Mouse (Mus musculus): ENCODE data around the gene C1ql1.
A peak's percentile ranks its signal among the peaks of the same experiment; 100 is the strongest.
"Not testable (repeated sequence)": the region's sequence is repeated elsewhere in the genome, so short reads cannot be mapped to it uniquely, and the experiment has no call there.

The C1ql1 gene

DNA sequence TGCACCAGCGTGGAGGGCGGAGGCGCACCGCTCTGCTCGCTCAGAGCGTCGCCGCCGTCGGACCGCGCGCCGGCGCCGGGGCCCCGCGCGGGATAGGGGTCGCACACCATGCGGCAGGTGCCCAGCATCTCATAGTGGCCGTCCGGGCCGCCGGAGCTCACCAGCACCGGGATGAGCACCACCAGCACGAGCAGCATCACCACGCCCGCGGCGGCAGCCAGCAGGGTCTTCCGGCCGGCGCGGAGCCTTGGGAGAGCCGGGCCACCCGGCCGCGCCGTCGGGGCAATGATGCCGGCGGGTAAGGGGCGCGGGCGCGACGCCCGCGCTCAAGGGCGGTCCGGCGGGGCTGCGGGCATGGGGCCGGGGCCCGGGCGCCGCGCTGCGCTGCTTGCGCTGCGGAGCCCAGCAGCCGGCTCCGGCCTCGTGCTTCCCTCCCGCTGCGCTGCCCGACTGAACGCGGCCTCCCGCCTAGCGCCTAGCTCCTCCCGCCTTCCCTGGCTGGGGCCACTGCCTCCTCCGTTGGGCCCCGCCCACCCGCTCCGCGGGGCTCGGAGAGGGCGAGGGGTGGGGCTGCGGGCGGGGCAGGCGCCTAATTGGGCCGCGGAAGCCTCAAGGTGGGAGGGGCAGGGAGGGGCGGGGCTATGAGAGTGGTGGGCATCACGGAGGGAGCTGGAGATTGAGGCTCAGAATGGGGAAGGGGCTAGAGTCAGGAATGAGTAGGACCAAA is at the start of gene C1ql1:
Gene C1ql1 (minus strand): TSS at position 424 of the 727 bp plus-strand sequence.
- peak; percentile 34 for DNase-seq

DNA sequence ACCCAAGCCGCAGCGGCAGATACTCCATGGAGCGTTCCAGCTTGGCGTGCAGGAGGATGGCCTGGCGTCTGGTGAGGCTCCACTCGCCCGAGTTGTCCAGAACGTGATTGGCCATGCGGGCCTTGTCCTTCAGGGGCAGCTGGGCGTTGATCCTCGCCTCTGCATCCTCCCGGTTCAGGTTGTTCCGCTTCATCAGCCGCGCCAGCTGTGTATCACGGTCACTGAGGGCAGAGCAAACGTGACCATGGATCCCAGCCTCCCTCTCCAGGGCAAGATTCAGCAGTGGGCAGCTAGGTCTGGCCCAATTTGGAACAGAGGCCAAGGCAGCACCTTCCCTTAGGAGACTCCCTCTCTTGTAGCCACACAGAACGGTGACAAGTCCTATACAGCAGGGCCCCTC is 48.5 kb upstream of the C1ql1 start:
- DNase-seq: no peak

DNA sequence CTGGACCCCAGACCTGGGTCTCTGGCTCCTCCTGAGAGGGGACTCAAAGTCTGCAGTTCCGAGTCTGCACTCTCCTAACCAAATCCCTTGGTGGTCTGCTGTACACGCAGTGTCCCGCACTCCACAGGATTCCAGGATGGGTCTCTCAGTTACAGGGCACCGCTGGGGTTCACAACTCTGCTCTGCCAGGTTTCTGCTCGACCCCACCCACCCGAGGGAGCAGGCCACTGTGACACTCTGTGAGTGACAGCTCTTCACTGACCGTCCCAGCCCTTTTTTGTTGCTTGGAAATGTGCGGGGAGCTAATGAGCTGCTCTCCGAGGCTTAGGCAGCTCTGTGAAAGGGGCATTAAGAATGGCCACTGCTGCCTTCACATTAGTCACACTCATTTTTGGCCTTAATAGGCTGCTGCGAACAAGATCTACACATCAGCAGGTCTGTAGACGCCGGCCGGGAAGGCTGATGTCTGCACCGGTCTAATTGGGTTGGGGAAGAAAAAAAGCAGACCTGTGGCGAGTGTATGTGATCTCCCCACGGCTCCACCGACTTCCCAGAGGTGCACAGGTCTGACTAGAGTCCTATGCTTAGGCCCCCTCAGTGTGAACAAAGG is 47.0 kb upstream of the C1ql1 start:
- no peak for DNase-seq

DNA sequence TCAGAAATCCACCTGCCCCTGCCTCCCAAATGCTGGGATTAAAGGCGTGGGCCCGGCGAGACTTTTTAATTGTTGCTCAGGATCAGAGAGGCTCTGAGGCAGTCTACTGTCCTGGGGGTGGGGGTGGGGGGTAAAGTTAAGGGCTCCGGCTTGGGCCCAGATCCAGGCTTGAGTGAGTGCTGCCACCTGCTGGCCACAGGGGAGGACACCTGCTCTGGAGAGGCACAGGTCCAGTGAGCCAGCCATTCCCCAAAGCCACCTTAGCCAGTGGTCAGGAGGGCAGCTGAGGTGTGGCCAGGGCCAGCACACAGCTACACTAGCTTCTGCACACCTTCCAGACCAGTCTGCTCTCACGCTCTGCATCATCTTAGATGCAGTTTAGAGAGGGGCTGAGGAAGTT is 46.5 kb upstream of the C1ql1 start:
- peak; percentile 70 for DNase-seq

DNA sequence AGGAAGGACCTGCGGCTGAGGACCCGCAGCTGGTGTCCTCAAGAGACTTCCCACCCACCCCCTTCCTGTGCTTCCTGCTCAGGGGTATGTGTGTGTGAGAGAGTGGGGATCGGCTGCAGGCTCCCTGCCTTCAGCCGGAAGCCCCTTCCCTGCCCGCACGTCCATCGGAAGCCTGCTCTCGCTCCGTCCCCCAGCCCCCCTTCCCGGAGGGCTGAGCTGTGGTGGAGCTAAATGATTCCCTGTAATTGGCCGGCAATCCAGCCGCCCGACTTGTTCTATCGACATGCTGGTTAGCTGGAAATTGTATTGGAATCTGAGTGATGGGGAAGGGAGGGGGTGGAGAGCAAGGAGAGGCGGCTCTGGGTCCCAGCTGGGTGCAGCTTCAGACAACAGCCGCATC is 45.2 kb upstream of the C1ql1 start:
- DNase-seq: peak; percentile 27

DNA sequence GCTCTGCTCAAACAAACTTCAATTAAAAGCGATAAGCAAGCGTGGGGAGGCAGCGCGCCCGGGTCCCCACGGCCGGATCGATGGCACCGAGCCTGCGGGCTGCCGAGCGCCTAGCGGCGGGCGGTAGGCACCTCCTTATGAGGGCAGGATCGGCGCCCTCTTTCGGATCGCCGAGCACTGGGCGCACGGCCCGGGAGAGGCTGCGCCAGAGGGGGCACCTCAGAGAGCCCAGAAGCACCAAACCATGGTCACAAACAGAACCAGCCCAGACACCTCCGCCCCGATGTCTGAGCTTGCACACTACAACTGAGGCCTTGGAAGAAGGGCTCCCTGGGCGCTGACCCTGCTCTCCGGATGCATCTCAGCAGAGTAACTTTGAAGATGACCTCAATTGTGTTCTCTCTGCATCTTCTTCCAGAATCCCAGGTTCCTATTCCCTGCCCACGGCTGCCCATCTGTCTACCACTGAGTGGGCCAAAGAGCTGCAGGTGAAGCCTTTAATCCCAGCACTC is 43.7 kb upstream of the C1ql1 start:
- DNase-seq: peak; percentile 83

DNA sequence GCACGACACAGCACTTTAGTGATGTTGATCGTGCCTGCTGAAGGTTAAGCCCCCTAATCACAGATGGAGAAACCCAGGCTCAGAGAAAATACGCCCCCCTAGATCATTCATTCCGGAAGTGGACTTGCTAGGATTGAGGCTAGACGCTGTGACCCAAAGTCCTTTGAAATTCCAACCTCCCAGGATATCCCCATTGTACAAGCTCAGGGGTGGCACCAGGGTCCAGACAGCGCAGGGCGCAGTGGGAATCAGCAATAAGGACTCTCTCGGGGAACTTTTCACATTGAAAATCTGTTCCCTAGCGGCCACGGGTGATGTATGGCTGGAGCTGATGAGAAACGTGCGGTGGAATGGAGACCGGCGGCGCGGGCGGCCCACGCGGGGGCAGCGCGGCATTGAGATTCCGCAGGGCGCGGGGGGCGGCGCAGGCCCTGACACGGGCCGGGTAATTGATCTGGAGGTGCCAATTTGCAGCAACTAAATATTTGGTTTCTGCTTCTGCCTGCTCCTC is 43.2 kb upstream of the C1ql1 start:
- DNase-seq: no peak

DNA sequence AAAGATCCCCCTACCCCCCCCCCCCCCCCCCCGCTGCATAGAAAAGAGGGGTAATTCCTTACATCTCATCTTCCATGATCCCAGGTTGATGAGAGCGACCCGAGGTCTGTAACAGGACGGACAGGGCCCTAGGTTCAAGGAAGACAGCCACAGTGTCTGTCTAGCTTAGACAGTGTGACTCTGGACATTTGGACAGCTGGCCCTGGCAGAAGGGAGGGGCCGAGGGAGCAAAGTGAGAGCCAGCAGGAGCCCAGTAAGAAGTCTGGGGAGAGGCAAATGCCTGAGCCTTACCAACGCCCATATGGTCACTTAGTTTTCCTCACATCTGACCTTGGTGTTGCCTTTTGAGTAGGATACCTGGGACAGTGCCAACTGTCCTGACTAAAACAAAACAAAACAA is 38.7 kb upstream of the C1ql1 start:
- DNase-seq: no peak

DNA sequence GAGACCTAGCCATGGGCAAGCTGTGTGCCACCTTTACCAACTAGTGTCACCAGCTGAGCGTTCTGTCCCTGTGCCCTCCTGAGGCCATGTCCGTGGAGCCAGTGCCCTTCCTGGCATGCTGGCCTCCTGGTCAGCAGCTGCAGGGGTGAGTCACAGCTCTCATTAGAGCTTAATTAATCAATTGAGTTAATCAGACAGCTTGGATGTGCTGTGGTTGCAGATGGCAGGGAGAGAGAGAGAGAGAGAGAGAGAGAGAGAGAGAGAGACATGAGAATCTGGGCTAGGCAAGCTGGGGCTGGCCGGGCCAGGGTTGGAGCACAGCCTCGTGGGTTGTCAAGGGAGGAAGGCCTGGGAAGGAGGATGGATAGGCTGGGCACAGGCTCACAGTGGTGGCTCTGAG is 38.1 kb upstream of the C1ql1 start:
- no peak for DNase-seq

DNA sequence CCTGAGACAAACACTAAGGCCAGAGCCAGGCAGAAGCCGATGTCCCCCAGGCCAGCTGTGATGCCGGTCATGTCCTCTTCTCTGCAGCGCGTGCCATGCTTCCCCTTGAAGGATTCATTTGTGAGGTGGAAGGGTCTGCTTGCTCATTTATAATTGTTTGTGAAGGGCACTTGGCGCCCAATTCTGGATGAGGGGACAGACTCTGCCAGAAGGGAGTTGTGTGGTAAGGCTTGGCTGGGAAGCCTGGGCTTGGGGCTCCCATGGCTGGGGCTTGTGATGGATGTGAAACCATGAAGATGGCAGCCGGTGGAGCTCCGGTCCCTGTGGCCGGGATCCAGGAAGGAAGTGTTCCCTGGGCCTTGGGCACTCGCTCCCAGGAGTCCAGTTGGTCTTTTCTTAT is 37.6 kb upstream of the C1ql1 start:
- DNase-seq: no peak

DNA sequence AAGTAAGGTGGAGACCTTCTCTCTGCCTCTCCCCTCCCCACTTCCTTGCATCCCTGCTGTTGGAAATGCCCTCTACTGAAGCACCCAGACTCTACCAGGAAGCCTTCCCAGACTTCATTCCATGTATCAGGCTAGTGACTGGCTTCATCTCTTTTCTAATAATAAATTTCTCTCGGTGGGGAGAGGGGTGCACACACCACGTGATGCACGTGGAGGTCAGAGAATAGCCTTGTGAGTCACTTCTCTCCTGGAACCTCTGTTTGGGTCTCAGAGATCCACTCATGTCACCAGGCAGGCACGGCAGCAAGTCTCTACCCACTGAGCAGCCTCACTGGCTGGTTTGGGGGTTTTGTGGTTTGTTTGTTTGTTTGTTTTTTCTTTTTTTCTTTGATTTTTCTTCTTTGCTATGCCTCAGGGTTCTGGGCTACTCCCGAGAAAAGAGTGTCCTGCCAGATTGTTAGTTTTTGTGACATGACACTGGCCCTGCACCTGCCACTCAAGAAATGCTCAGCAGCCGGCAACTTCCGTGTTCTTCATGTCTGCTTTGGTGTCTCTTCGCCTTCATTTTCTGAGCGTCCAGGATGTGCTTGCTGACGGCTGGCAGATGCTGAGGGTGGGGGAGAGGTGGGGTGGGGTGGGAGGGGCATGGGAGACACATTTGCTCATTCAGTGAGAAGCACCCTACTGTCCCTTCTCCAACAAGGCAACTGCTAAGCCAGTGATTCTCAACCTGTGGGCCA is 34.8 kb upstream of the C1ql1 start:
- DNase-seq: no peak

DNA sequence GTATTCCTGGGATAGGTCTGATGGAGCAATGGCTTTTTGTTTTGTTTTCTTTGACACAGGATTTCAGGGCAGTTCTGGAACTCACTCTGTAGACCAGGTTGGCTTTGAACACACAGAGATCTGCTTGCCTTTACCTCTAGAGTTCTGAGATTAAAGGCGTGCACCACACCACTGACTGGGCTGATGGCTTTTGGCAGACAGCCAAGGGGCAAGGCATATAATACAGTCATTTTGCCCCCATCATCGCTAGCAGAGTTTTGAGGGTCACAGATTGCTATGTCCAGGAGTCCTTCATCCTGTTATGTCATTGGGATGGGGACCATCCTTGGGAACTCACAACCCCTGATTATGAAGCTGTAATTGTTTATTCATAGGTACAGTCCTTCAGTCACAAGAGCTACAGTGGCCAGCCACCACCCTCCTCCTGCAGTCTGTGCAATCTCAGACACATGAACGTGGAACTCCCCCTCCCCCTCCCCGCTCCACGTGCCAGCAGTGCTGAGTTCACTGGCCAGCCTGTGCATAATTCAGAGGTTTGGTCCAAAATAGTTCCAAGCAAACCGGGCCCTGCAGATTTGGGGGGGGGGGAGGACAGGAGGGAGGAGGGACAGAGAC is 31.7 kb upstream of the C1ql1 start:
- no peak for DNase-seq

DNA sequence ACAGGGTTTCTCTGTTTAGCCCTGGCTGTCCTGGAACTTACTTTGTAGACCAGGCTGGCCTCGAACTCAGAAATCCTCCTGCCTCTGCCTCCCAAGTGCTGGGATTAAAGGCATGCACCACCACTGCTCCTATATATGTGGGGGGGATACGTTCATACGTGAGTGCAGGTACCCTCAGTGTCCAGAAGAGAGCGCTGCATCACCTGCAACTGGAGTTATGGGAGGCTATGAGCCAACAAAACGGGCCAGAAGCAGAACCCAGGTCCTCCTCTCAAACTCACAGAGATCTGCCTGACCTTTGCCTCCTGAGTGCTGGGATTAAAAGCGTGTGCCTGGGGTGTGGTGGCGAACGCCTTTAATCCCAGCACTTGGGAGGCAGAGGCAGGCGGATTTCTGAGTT is 29.5 kb upstream of the C1ql1 start:
- not testable (repeated sequence) for DNase-seq

DNA sequence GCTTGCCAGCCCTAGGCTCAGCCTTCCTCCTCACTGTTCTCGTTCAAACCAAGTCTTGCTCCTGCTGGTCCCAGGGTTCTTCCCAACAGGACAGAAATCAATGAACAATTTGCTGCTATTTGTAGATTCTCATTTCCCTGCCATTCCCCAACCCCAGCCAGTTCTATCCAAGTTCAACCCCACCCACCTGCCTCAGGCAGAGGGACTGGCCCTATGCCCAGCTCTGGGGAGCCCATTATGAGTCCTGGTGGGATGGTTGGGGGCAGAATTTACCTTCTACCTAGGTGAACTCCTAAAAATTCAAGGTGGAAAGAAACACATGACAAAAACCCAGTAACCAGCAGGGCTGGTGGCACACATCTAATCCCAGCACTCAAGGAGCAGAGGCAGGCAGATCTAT is 25.8 kb upstream of the C1ql1 start:
- DNase-seq: no peak

DNA sequence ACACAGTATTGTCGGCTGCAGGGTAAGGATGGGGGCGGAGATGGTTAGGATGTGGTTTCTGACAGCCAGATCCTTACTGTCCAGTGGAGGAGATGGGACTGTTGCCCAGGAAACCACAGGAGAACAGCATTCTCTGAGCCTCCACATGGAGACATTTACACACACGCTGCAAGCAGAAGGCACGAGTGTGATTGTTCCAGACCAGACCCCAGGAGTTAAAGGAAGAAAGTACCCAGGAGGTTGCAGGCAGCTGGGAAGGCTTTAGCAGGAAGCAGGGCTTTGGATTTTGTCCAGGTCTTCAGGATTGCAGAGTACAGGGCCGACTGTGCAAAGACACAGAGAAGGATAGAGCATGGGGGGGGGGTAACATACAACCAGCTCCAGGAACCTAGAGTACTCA is 25.1 kb upstream of the C1ql1 start:
- DNase-seq: peak; percentile 42

DNA sequence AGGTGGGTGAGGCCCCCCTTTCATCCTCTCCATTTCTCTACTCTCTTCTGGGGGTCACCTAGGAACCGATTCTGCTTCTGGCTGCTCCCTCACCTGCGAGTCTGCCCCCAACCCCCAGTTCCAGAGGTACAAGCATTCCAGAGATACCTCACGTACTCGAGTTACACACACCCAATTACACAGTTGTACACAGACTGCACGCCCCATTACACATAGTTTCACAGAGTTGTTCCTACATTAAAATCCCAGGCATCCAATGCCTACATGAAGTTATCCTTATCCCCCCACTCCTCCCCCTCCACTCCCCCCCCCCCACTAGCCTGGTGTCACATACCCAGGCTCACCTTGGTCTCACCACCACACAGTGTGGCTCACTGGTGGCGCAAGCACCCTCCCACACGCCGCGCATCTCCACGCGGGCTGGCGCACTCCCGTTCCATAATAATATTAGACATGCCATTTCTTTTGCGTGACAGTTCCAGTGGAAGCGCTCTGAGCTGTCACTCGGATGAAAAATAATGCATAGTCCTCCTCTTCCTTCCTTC is 18.1 kb upstream of the C1ql1 start:
- no peak for DNase-seq

DNA sequence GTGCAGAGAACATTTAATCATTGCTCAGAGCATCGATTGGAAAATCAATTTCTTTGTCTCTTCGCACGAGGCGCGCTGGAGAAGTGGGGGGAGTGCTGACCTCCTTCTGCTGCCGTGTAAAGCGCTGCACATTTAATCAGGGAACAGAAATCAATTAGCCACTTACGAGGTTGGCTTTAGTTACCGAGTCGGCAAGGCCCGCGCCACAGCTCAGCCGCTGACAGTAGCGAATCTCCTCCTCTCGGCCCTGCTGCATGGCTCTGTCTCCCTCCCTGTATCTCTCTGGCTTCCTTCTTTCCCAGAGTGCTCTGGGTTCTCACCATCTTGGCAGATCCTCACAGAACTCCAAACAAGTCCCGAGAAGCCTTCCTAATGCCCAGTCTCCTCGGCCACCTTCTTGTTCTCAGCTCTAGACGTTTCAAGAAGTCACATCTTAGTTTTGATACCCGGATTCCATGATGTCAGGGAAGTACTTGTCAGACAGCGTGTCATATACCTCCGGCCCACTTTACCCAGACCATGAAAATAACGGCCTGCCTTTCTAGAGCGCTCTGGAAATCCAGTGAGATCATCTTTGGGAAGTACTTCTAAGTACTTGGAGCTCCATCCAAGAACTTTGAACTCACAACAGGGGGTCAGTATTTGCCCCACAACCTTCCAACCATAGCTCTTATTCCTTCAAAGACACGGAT is 17.5 kb upstream of the C1ql1 start:
- no peak for DNase-seq

DNA sequence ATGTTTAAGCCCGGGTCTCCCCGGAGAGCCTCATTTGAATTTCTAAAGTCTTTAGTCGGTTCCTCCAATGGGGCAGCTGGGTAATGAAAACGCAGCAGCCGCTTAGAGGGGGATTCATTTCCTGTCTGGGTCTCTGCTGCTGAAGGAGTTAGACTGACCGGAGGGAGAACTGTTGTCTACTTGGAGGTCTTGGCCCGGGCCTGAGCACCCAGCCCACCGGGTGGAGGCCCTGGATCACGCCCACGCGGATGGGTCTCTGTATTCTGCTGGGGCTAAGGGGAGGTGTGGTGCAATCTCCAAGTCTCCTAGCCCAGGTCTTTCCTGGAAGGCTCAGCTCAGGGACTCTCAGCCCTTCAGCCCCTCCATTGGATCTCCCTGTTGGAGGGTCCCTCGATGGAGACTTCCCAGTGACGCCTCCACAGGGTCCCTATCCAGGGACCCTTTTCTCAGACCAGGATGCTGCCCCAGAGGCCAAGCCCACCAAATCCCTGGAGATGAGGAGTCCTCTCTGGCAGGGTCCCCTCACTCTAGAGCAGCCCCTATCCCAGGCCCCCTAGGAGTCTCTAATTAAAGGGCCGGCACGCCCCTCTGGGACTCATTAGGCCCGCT is 16.9 kb upstream of the C1ql1 start:
- DNase-seq: no peak

DNA sequence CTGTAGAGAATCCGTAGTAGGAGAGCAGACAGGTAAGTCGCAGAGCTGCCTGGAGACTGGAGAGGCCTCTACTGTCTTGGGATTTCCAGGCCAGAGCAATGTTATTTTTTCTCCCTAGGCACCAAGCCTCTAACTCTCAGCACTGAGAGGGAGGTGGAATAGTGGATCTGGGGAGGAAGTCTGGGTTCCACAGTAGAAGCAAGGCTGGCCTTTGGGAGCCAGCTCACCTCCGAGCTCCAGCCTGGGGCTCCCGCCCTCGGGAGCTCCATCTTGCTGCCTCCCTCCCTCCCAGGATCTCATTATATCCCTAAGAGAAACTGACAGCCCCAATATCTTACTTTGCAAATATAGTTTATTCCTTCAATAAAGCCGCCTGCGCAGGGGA is 16.4 kb upstream of the C1ql1 start:
- no peak for DNase-seq

DNA sequence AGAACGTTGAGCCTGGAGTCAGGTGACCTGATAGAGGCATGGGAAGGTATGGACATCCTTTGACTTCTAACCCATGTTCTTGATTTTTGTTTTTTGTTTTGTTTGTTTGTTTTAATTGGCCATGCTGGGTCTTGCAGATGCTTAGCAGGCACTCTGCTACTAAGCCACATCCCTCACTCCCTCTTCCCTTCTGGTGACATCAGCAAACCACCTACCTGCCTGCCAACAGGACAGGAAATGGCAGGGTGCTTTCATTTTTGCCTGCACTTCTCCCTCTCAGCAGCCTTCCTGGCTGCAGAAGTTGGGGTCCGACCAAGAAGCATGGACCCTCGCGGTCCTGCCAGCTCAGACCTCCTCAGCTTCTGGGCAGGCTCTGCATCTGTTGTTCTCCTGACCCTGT is 14.6 kb upstream of the C1ql1 start:
- DNase-seq: no peak

DNA sequence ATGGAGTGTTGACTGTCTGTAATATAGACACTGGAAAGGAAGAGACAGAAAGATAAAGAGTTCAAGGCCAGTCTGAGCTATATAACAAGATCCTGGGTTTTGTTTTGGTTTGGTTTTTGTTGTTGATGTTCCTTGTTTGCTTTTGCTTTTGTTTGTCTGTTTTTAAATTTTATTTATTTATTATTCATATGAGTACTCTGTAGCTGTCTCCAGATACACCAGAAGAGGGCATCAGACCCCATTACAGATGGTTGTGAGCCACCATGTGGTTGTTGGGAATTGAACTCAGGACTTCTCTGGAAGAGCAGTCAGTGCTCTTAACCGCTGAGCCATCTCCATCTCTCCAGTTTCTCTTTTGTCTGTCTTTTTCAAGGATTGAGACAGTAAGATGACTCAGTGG is 12.4 kb upstream of the C1ql1 start:
- DNase-seq: no peak

DNA sequence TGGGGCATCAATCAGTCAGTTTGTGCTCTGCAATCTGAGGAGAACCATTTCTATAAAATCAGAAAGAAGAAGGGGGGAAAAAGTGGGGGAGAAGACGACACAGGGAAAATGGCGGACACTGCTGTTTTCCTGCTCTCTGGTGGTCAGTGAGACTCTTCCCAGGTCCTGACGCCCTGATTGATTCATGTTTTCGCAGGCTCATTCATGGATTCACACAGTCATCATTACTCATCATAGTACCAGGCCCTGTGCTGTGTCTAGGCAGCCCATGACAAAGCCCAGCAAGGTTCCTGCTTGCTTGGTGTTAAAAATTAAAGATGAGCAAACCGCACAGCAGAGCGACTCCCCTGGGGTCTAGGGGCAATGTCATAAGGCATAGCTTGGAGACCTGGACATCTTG is 11.9 kb upstream of the C1ql1 start:
- no peak for DNase-seq

Data from cerebellum, adult 9-11 months (tissue).